Mouse (Mus musculus): ENCODE data around the gene Cep350. TPM values are rescaled to one million over a fixed set of nuclear protein-coding genes. Genes with fewer than 3 reads are reported as not detected.

The Cep350 gene
- polyA plus RNA-seq, 1 experiment: 5.8 TPM

GRCm38 (mm10) chr1:155972146-155973067 lies 648 bp downstream of the Cep350 start:
- under 1% methylated on average over 51 of the region's 51 CpGs for WGBS
- H3K4me3 ChIP-seq (ENCODE audit: low read depth, low read length): peak overlapping the region; percentile 79
- H3K27ac ChIP-seq (ENCODE audit: insufficient read depth, low read depth, low read length): peak overlapping the region; percentile 66
- H3K36me3 ChIP-seq (ENCODE audit: control insufficient read depth, insufficient read depth, low read length): no peaks in the 10 kb centered on the region
- no peak for TF ChIP-seq POLR2A (IDR thresholded peaks at IDR 0.05; ENCODE audit: low read depth, low read length)
- no peak for TF ChIP-seq CTCF (IDR thresholded peaks at IDR 0.05; ENCODE audit: extremely low read depth, insufficient read length, insufficient replicate concordance, low read depth, low read length)
- no peaks in the 10 kb centered on the region for H3K27me3 ChIP-seq (ENCODE audit: control insufficient read depth, insufficient read depth, low read length)
- H3K4me1 ChIP-seq (ENCODE audit: control insufficient read depth, insufficient read depth, insufficient read length, low read length): peaks cover 8% of the 10 kb centered on the region; the same call in 1 of the 2 replicates

GRCm38 (mm10) chr1:155949170-155949569 lies 23.9 kb downstream of the Cep350 start:
- Histone ChIP-seq H3K27ac (ENCODE audit: insufficient read depth, low read depth, low read length) (no peak overlapping the region), H3K36me3 (ENCODE audit: control insufficient read depth, insufficient read depth, low read length) (peaks cover 45% of the 10 kb centered on the region), H3K4me1 (ENCODE audit: control insufficient read depth, insufficient read depth, insufficient read length, low read length) (no peaks in the 10 kb centered on the region; the same call in 1 of the 2 replicates), H3K4me3 (ENCODE audit: low read depth, low read length) (no peak overlapping the region), H3K27me3 (ENCODE audit: control insufficient read depth, insufficient read depth, low read length) (no peaks in the 10 kb centered on the region)
- 90% methylated on average over 2 of the region's 2 CpGs for WGBS
- TF ChIP-seq POLR2A (IDR thresholded peaks at IDR 0.05; ENCODE audit: low read depth, low read length) (no peak), CTCF (IDR thresholded peaks at IDR 0.05; ENCODE audit: extremely low read depth, insufficient read length, insufficient replicate concordance, low read depth, low read length) (no peak)

- Histone ChIP-seq H3K4me1 (ENCODE audit: control insufficient read depth, insufficient read depth, insufficient read length, low read length) (no peaks in the 10 kb centered on the region; the same call in 1 of the 2 replicates), H3K27me3 (ENCODE audit: control insufficient read depth, insufficient read depth, low read length) (no peaks in the 10 kb centered on the region), H3K27ac (ENCODE audit: insufficient read depth, low read depth, low read length) (no peak overlapping the region), H3K4me3 (ENCODE audit: low read depth, low read length) (no peak overlapping the region), H3K36me3 (ENCODE audit: control insufficient read depth, insufficient read depth, low read length) (peaks cover 37% of the 10 kb centered on the region)
- TF ChIP-seq POLR2A (IDR thresholded peaks at IDR 0.05; ENCODE audit: low read depth, low read length) (no peak), CTCF (IDR thresholded peaks at IDR 0.05; ENCODE audit: extremely low read depth, insufficient read length, insufficient replicate concordance, low read depth, low read length) (no peak)
- WGBS: 30% methylated on average over 2 of the region's 2 CpGs
These were observed 28.7 kb downstream of the Cep350 start for GRCm38 (mm10) chr1:155944361-155944760.

DNA sequence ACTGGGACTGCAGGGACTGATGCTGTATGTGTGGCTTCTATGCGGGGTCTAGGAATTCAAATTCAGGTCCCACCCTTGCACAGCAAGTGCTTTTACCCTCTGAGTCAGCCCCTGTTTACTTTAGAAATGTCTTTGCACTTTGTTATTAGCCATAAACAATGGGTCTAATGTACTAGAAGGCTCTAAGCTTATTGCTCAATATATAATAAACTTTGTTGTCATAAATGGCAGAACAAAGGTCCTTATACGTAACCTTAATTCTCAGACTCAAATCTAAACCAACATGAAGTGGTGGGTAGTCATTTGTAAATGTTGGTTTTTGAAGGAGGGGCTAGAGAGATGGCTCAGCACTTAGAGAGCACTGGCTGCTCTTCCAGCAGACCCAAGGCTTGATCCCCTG lies 35.6 kb downstream of the Cep350 start:
- WGBS: 35% methylated on average over 2 of the region's 2 CpGs
- TF ChIP-seq POLR2A (IDR thresholded peaks at IDR 0.05; ENCODE audit: low read depth, low read length) (no peak), CTCF (IDR thresholded peaks at IDR 0.05; ENCODE audit: extremely low read depth, insufficient read length, insufficient replicate concordance, low read depth, low read length) (no peak)
- Histone ChIP-seq H3K4me3 (ENCODE audit: low read depth, low read length) (no peak overlapping the region), H3K27ac (ENCODE audit: insufficient read depth, low read depth, low read length) (0 out of 2 replicates have a peak overlapping the region, but pooled peaks have one; percentile 45), H3K4me1 (ENCODE audit: control insufficient read depth, insufficient read depth, insufficient read length, low read length) (peaks cover 3% of the 10 kb centered on the region), H3K27me3 (ENCODE audit: control insufficient read depth, insufficient read depth, low read length) (no peaks in the 10 kb centered on the region), H3K36me3 (ENCODE audit: control insufficient read depth, insufficient read depth, low read length) (peaks cover 46% of the 10 kb centered on the region)

GRCm38 (mm10) chr1:155934702-155935101 lies 38.4 kb downstream of the Cep350 start:
- peaks cover 52% of the 10 kb centered on the region for H3K36me3 ChIP-seq (ENCODE audit: control insufficient read depth, insufficient read depth, low read length)
- H3K4me3 ChIP-seq (ENCODE audit: low read depth, low read length): no peak overlapping the region
- H3K27ac ChIP-seq (ENCODE audit: insufficient read depth, low read depth, low read length): no peak overlapping the region
- TF ChIP-seq POLR2A (IDR thresholded peaks at IDR 0.05; ENCODE audit: low read depth, low read length) (no peak), CTCF (IDR thresholded peaks at IDR 0.05; ENCODE audit: extremely low read depth, insufficient read length, insufficient replicate concordance, low read depth, low read length) (no peak)
- H3K27me3 ChIP-seq (ENCODE audit: control insufficient read depth, insufficient read depth, low read length): no peaks in the 10 kb centered on the region
- H3K4me1 ChIP-seq (ENCODE audit: control insufficient read depth, insufficient read depth, insufficient read length, low read length): peaks cover 3% of the 10 kb centered on the region
- WGBS: 61% methylated on average over 2 of the region's 2 CpGs

GRCm38 (mm10) chr1:155903561-155903960 lies 69.5 kb downstream of the Cep350 start:
- H3K4me3 ChIP-seq (ENCODE audit: low read depth, low read length): no peak overlapping the region
- no peaks in the 10 kb centered on the region for H3K4me1 ChIP-seq (ENCODE audit: control insufficient read depth, insufficient read depth, insufficient read length, low read length)
- peaks cover 66% of the 10 kb centered on the region for H3K36me3 ChIP-seq (ENCODE audit: control insufficient read depth, insufficient read depth, low read length)
- no peaks in the 10 kb centered on the region for H3K27me3 ChIP-seq (ENCODE audit: control insufficient read depth, insufficient read depth, low read length)
- no peak overlapping the region for H3K27ac ChIP-seq (ENCODE audit: insufficient read depth, low read depth, low read length)
- 84% methylated on average over 3 of the region's 3 CpGs for WGBS
- TF ChIP-seq POLR2A (IDR thresholded peaks at IDR 0.05; ENCODE audit: low read depth, low read length) (no peak), CTCF (IDR thresholded peaks at IDR 0.05; ENCODE audit: extremely low read depth, insufficient read length, insufficient replicate concordance, low read depth, low read length) (no peak)

GRCm38 (mm10) chr1:155901348-155901747 lies 71.7 kb downstream of the Cep350 start:
- H3K4me3 ChIP-seq (ENCODE audit: low read depth, low read length): no peak overlapping the region
- H3K27ac ChIP-seq (ENCODE audit: insufficient read depth, low read depth, low read length): no peak overlapping the region
- no peaks in the 10 kb centered on the region for H3K4me1 ChIP-seq (ENCODE audit: control insufficient read depth, insufficient read depth, insufficient read length, low read length)
- H3K36me3 ChIP-seq (ENCODE audit: control insufficient read depth, insufficient read depth, low read length): peaks cover 63% of the 10 kb centered on the region
- H3K27me3 ChIP-seq (ENCODE audit: control insufficient read depth, insufficient read depth, low read length): no peaks in the 10 kb centered on the region
- TF ChIP-seq CTCF (IDR thresholded peaks at IDR 0.05; ENCODE audit: extremely low read depth, insufficient read length, insufficient replicate concordance, low read depth, low read length): no peak
- no peak for TF ChIP-seq POLR2A (IDR thresholded peaks at IDR 0.05; ENCODE audit: low read depth, low read length)
- 90% methylated on average over 8 of the region's 8 CpGs for WGBS

Data from small intestine, adult 2 months (tissue).